Mouse (Mus musculus): ENCODE results near the gene Dhx58.

DNA sequence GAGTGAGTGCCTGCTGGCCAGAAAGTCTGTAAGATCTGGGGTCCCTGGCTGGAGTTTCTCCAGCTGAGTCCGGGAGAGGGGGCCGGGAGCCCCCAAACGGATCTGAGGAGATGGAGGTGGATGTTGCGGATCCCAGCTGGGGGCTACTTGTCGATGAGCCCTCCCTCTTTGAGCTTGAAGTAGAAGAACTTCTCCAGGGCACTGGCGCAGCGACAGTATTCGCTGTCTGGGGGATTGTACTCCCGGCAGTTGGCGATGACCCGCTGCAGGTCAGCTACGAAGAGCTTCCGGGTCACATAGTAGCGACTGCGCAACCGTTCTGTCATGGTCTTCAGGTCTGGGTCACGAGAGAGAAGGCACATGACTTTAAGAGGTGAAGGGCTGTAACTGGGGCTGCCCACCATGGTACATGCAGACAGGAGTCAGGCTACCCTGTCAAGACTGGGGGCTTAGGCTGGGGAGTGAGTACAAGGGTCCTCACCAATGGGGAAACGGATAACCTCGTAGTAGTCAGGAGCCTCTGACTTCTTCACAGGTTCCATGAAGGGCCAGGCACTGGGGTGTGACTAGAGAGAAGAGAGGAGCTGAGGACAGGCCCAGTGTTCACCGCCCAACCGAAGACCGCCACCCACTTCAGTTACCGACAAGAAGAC lies 1.1 kb upstream of the Dhx58 start:
- TF ChIP-seq CTCF (IDR thresholded peaks at IDR 0.05; ENCODE audit: low read depth) (no peak), EP300 (optimal IDR thresholded peaks at IDR 0.05) (no peak)

Data from stomach, postnatal 0 days (tissue).